Mouse (Mus musculus) right cerebral cortex, postnatal 4 days (tissue): ENCODE data around the gene Wwox.
A peak's percentile ranks its signal among the peaks of the same experiment; 100 is the strongest.

Experiments
- DNase-seq: peaks from one replicate; pipeline ENCODE4 v3.0.0-alpha.2; 2022

The Wwox gene

GRCm38 (mm10) chr8:115273976-115274375 is 834.5 kb downstream of the Wwox start:
- DNase-seq, result no peak

- no peak for DNase-seq
Measured at GRCm38 (mm10) chr8:115276281-115276680, 836.8 kb downstream of the Wwox start.

GRCm38 (mm10) chr8:115278291-115278690 is 838.8 kb downstream of the Wwox start:
- DNase-seq, result no peak

GRCm38 (mm10) chr8:115290224-115290623 is 850.8 kb downstream of the Wwox start:
- DNase-seq, result no peak

GRCm38 (mm10) chr8:115296760-115297159 is 857.3 kb downstream of the Wwox start:
- no peak for DNase-seq

- DNase-seq, result no peak
Measured at GRCm38 (mm10) chr8:115302484-115302883, 863.0 kb downstream of the Wwox start.

- DNase-seq, result no peak
Measured at GRCm38 (mm10) chr8:115307412-115307811, 868.0 kb downstream of the Wwox start.

GRCm38 (mm10) chr8:115311003-115311402 is 871.5 kb downstream of the Wwox start:
- DNase-seq, result no peak

- DNase-seq, result no peak
Measured at GRCm38 (mm10) chr8:115312371-115312770, 872.9 kb downstream of the Wwox start.

- no peak for DNase-seq
Measured at GRCm38 (mm10) chr8:115322501-115322900, 883.0 kb downstream of the Wwox start.

- no peak for DNase-seq
Measured at GRCm38 (mm10) chr8:115330671-115331070, 891.2 kb downstream of the Wwox start.

GRCm38 (mm10) chr8:115333972-115334371 is 894.5 kb downstream of the Wwox start:
- DNase-seq, result no peak

- no peak for DNase-seq
Measured at GRCm38 (mm10) chr8:115336361-115336760, 896.9 kb downstream of the Wwox start.

GRCm38 (mm10) chr8:115348704-115349103 is 909.2 kb downstream of the Wwox start:
- DNase-seq, result no peak

- DNase-seq, result no peak
Measured at GRCm38 (mm10) chr8:115350707-115351106, 911.3 kb downstream of the Wwox start.

- peak; percentile 24 for DNase-seq
Measured at GRCm38 (mm10) chr8:115357663-115358335, 918.3 kb downstream of the Wwox start.

- no peak for DNase-seq
Measured at GRCm38 (mm10) chr8:115358481-115358880, 919.0 kb downstream of the Wwox start.

- DNase-seq, result no peak
Measured at GRCm38 (mm10) chr8:115359701-115360100, 920.2 kb downstream of the Wwox start.

- DNase-seq, result no peak
Measured at GRCm38 (mm10) chr8:115362518-115362917, 923.1 kb downstream of the Wwox start.

GRCm38 (mm10) chr8:115374957-115375356 is 935.5 kb downstream of the Wwox start:
- DNase-seq, result no peak

GRCm38 (mm10) chr8:115375361-115376047 is 936.0 kb downstream of the Wwox start:
- DNase-seq, result no peak

GRCm38 (mm10) chr8:115377321-115377720 is 937.9 kb downstream of the Wwox start:
- no peak for DNase-seq

- DNase-seq, result no peak
Measured at GRCm38 (mm10) chr8:115380017-115380416, 940.6 kb downstream of the Wwox start.

GRCm38 (mm10) chr8:115390921-115391504 is 951.6 kb downstream of the Wwox start:
- no peak for DNase-seq
